Mouse (Mus musculus) MEL (cell line): ENCODE results near the gene Cage1. TPM values are rescaled to one million over a fixed set of nuclear protein-coding genes. Genes with fewer than 3 reads are reported as not detected.

ENCODE experiments used
- DNase-seq: peaks from one replicate; pipeline ENCODE4 v3.0.0; 2011; ENCODE audit warnings: low read depth, low spot score
- H3K27ac ChIP-seq: 2 replicates; pipeline ENCODE4 v1.5.1; 2012; ENCODE audit warnings: low read depth, mild to moderate bottlenecking, control low read depth, low read length, moderate library complexity; ENCODE audit not compliant: control insufficient read depth
- H3K27me3 ChIP-seq, 2 experiments: fragments of 150-350 bp in 1 of 2; sonication (generic) in 1 of 2; 2 replicates each; pipeline ENCODE4 v1.6.1; 2012; ENCODE audit warnings: low read length in 2 of 2, mild to moderate bottlenecking in 2 of 2, improper control_type of control experiment in 1 of 2, moderate library complexity in 1 of 2; ENCODE audit not compliant: insufficient read depth in 2 of 2, control insufficient read depth in 1 of 2
- H3K36me3 ChIP-seq, 2 experiments: 2 replicates each; pipeline ENCODE4 v1.6.1; 2012 to 2014; ENCODE audit warnings: low read length in 2 of 2, improper control_type of control experiment in 1 of 2, inconsistent platforms in 1 of 2, mild to moderate bottlenecking in 1 of 2; ENCODE audit not compliant: insufficient read depth in 2 of 2, control insufficient read depth in 1 of 2
- H3K4me1 ChIP-seq, 2 experiments: fragments of 150-350 bp in 1 of 2; sonication (generic) in 1 of 2; 2 replicates each; pipeline ENCODE4 v1.6.1; 2012; ENCODE audit warnings: low read length in 2 of 2, improper control_type of control experiment in 1 of 2, mild to moderate bottlenecking in 1 of 2; ENCODE audit not compliant: insufficient read depth in 2 of 2, control insufficient read depth in 1 of 2
- H3K4me3 ChIP-seq, 2 experiments: fragments of 150-350 bp in 1 of 2; sonication (generic) in 1 of 2; 2 replicates each; pipeline ENCODE4 v1.5.1; 2012; ENCODE audit warnings: low read depth in 2 of 2, low read length in 2 of 2, mild to moderate bottlenecking in 2 of 2, moderate library complexity in 2 of 2, control low read depth in 1 of 2, improper control_type of control experiment in 1 of 2; ENCODE audit not compliant: control insufficient read depth in 1 of 2, insufficient read depth in 1 of 2
- H3K79me2 ChIP-seq: 2 replicates; pipeline ENCODE4 v1.6.1; 2012; ENCODE audit warnings: mild to moderate bottlenecking, low read length, moderate library complexity; ENCODE audit not compliant: control insufficient read depth, poor library complexity, insufficient read depth
- H3K9ac ChIP-seq: 2 replicates; pipeline ENCODE4 v1.6.1; 2012; ENCODE audit warnings: low read depth, mild to moderate bottlenecking, control low read depth, low read length, moderate library complexity; ENCODE audit not compliant: control insufficient read depth, poor library complexity, severe bottlenecking
- H3K9me3 ChIP-seq: fragments of 150-350 bp; sonication (generic); replicated peaks from 2 replicates; pipeline ENCODE4 v1.6.1; 2012; ENCODE audit warnings: mild to moderate bottlenecking, low read length, improper control_type of control experiment, moderate library complexity; ENCODE audit not compliant: insufficient read depth
- CHD1 ChIP-seq: IDR thresholded peaks from 2 replicates; pipeline ENCODE4 v1.6.1; 2012; ENCODE audit warnings: low read depth, mild to moderate bottlenecking, inconsistent platforms, low read length, improper control_type of control experiment
- CTCF ChIP-seq, 3 experiments: IDR thresholded peaks in 2 of 3; conservative IDR thresholded peaks in 1 of 3; 2 replicates each; pipeline ENCODE4 v1.5.1; 2011 to 2012; ENCODE audit warnings: low read length in 3 of 3, low read depth in 2 of 3, mild to moderate bottlenecking in 2 of 3, improper control_type of control experiment in 1 of 3, inconsistent platforms in 1 of 3, mixed read lengths in 1 of 3, moderate library complexity in 1 of 3; ENCODE audit not compliant: control insufficient read depth in 1 of 3, insufficient read depth in 1 of 3, poor library complexity in 1 of 3, severe bottlenecking in 1 of 3
- E2F4 ChIP-seq: IDR thresholded peaks from 2 replicates; pipeline ENCODE4 v1.6.1; 2011; ENCODE audit warnings: low read depth, low read length, improper control_type of control experiment, borderline replicate concordance
- ELF1 ChIP-seq: IDR thresholded peaks from 2 replicates; pipeline ENCODE4 v1.6.1; 2014; ENCODE audit warnings: low read depth, mild to moderate bottlenecking, inconsistent platforms, low read length, improper control_type of control experiment, moderate library complexity
- EP300 ChIP-seq, 2 experiments: IDR thresholded peaks; 2 replicates each; pipeline ENCODE4 v1.6.1; 2011; ENCODE audit warnings: improper control_type of control experiment in 2 of 2, low read length in 2 of 2, low read depth in 1 of 2, mild to moderate bottlenecking in 1 of 2
- ETS1 ChIP-seq: IDR thresholded peaks from 2 replicates; pipeline ENCODE4 v1.6.1; 2012; ENCODE audit warnings: low read depth, mild to moderate bottlenecking, inconsistent platforms, low read length, improper control_type of control experiment, moderate library complexity
- GATA1 ChIP-seq: IDR thresholded peaks from 2 replicates; pipeline ENCODE4 v1.6.1; 2011; ENCODE audit warnings: low read depth, low read length, improper control_type of control experiment
- HCFC1 ChIP-seq: IDR thresholded peaks from 2 replicates; pipeline ENCODE4 v1.6.1; 2012; ENCODE audit warnings: low read depth, mild to moderate bottlenecking, inconsistent platforms, low read length, improper control_type of control experiment, moderate library complexity
- MAFK ChIP-seq: IDR thresholded peaks from 2 replicates; pipeline ENCODE4 v1.6.1; 2011; ENCODE audit warnings: low read depth, mild to moderate bottlenecking, low read length, improper control_type of control experiment, borderline replicate concordance
- MAX ChIP-seq: IDR thresholded peaks from 2 replicates; pipeline ENCODE4 v1.6.1; 2011; ENCODE audit warnings: low read length, improper control_type of control experiment
- MEF2A ChIP-seq: IDR thresholded peaks from 2 replicates; pipeline ENCODE4 v1.6.1; 2014; ENCODE audit warnings: low read depth, mild to moderate bottlenecking, inconsistent platforms, low read length, improper control_type of control experiment; ENCODE audit not compliant: poor library complexity, insufficient replicate concordance, severe bottlenecking; ENCODE audit errors: extremely low read depth
- MXI1 ChIP-seq: IDR thresholded peaks from 2 replicates; pipeline ENCODE4 v1.6.1; 2011; ENCODE audit warnings: mild to moderate bottlenecking, low read depth, low read length, improper control_type of control experiment
- MYB ChIP-seq: IDR thresholded peaks from 2 replicates; pipeline ENCODE4 v1.6.1; 2011; ENCODE audit warnings: mild to moderate bottlenecking, low read depth, low read length, improper control_type of control experiment
- NELFE ChIP-seq: IDR thresholded peaks from 2 replicates; pipeline ENCODE4 v1.6.1; 2011; ENCODE audit warnings: low read depth, low read length, improper control_type of control experiment
- NRF1 ChIP-seq: IDR thresholded peaks from 2 replicates; pipeline ENCODE4 v1.6.1; 2014; ENCODE audit warnings: low read depth, mild to moderate bottlenecking, inconsistent platforms, low read length, improper control_type of control experiment, moderate library complexity; ENCODE audit not compliant: poor library complexity, insufficient read depth, severe bottlenecking
- POLR2A ChIP-seq, 2 experiments: IDR thresholded peaks; 2 replicates each; pipeline ENCODE4 v1.6.1; 2011 to 2012; ENCODE audit warnings: low read length in 2 of 2, mild to moderate bottlenecking in 2 of 2, control low read depth in 1 of 2, improper control_type of control experiment in 1 of 2, low read depth in 1 of 2, moderate library complexity in 1 of 2; ENCODE audit not compliant: control insufficient read depth in 1 of 2, insufficient read depth in 1 of 2, poor library complexity in 1 of 2
- RAD21 ChIP-seq: IDR thresholded peaks from 2 replicates; pipeline ENCODE4 v1.6.1; 2011; ENCODE audit warnings: mild to moderate bottlenecking, low read depth, low read length, improper control_type of control experiment
- RCOR1 ChIP-seq: IDR thresholded peaks from 2 replicates; pipeline ENCODE4 v1.6.1; 2012; ENCODE audit warnings: low read depth, mild to moderate bottlenecking, inconsistent platforms, low read length, improper control_type of control experiment
- SIN3A ChIP-seq: IDR thresholded peaks from 2 replicates; pipeline ENCODE4 v1.6.1; 2012; ENCODE audit warnings: low read length, improper control_type of control experiment, inconsistent platforms
- SMC3 ChIP-seq: IDR thresholded peaks from 2 replicates; pipeline ENCODE4 v1.6.1; 2011; ENCODE audit warnings: low read depth, low read length, improper control_type of control experiment
- TAL1 ChIP-seq: IDR thresholded peaks from 2 replicates; pipeline ENCODE4 v1.6.1; 2012; ENCODE audit warnings: mild to moderate bottlenecking, inconsistent platforms, low read length, moderate library complexity, mixed read lengths
- TBP ChIP-seq: IDR thresholded peaks from 2 replicates; pipeline ENCODE4 v1.8.0; 2011; ENCODE audit warnings: low read depth, low read length, improper control_type of control experiment
- TCF12 ChIP-seq: IDR thresholded peaks from 2 replicates; pipeline ENCODE4 v1.6.1; 2014; ENCODE audit warnings: low read depth, mild to moderate bottlenecking, inconsistent platforms, low read length, improper control_type of control experiment, moderate library complexity
- UBTF ChIP-seq: IDR thresholded peaks from 2 replicates; pipeline ENCODE4 v1.6.1; 2012; ENCODE audit warnings: low read depth, mild to moderate bottlenecking, inconsistent platforms, low read length, improper control_type of control experiment, moderate library complexity, borderline replicate concordance; ENCODE audit not compliant: insufficient read depth
- USF1 ChIP-seq: IDR thresholded peaks from 2 replicates; pipeline ENCODE4 v1.6.1; 2014; ENCODE audit warnings: low read depth, mild to moderate bottlenecking, inconsistent platforms, low read length, improper control_type of control experiment, moderate library complexity
- ZC3H11A ChIP-seq: IDR thresholded peaks from 2 replicates; pipeline ENCODE4 v1.6.1; 2012; ENCODE audit warnings: low read depth, mild to moderate bottlenecking, inconsistent platforms, low read length, improper control_type of control experiment
- ZKSCAN1 ChIP-seq: IDR thresholded peaks from 2 replicates; pipeline ENCODE4 v1.6.1; 2012; ENCODE audit warnings: low read depth, mild to moderate bottlenecking, inconsistent platforms, low read length, improper control_type of control experiment, moderate library complexity
- ZMIZ1 ChIP-seq: IDR thresholded peaks from 2 replicates; pipeline ENCODE4 v1.6.1; 2012; ENCODE audit warnings: low read depth, mild to moderate bottlenecking, inconsistent platforms, low read length, improper control_type of control experiment, moderate library complexity
- ZNF384 ChIP-seq: IDR thresholded peaks from 2 replicates; pipeline ENCODE4 v1.6.1; 2012; ENCODE audit warnings: low read depth, mild to moderate bottlenecking, inconsistent platforms, low read length, improper control_type of control experiment
- polyA plus RNA-seq, 2 experiments: library from polyadenylated mRNA; stranded (reverse) in 1 of 2; unstranded in 1 of 2; fragments of >175 nt in 1 of 2; fragments of >200 nt in 1 of 2; gene quantifications; 2 replicates each; pipeline versions ENCODE4 v1.2.1 to v1.2.4; 2012; ENCODE audit warnings: low replicate concordance in 2 of 2, low read depth in 1 of 2; ENCODE audit not compliant: insufficient read length in 2 of 2, insufficient read depth in 1 of 2, missing spikeins in 1 of 2
- total RNA-seq: library from RNA; depleted of rRNA; stranded (reverse); fragments of 300-350 nt; gene quantifications from 2 replicates; pipeline ENCODE4 v1.2.3, GENCODE M21; 2012

Gene Cage1
- total and polyA plus RNA-seq, 3 experiments: 0.78 to 1.0 TPM; not detected in 1

DNA sequence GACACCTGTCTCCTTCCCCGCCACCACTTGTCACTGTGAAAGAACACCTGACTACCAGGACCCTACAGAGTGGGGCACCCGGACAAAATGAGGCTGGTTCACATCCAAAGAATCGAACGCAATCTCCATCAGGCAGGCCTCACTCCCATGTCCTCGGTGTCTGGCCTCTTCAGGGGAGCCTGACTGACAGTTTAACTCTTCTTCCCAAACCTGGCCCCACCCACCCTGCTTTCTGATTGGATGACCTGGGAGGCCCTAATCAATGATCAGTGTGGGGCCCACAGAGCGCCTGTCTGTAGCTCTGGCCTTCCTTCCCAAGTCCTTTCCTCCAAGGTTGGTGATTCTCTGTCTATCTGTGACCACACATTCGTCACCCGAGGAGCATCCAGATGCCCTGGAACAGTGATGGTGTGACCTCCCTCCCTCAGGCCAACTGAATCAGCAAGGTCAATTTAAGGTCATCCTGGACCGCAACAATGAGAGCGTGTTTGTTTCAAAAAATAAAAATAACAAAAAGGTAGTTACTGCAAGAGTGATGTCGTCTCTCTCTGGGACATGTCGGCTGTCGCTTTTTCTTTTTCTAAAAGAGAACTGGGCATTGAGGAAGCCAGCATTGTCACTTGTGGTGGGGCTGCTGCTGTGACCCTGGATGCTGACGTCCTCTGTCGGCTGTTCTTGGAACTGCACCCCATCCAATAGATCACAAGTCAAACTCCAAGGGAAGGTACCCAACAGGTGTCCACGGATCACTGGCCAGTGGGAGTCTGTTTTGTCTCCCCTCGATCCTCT lies 71.5 kb downstream of the Cage1 start (continued):
- no peak for TF ChIP-seq E2F4
- TF ChIP-seq RCOR1: peak; percentile 39; the same call in 1 of the 2 replicates
- TF ChIP-seq TCF12: peak; percentile 68
- TF ChIP-seq ZMIZ1: peak; percentile 93
- TF ChIP-seq ELF1: no peak; the same call in 1 of the 2 replicates
- TF ChIP-seq TBP: peak; percentile 81
- peak; percentile 46 to 97; a peak in 3 of 4 replicates for TF ChIP-seq POLR2A (IDR thresholded peaks at IDR 0.05; ENCODE audit: control insufficient read depth in 1 of 2, insufficient read depth in 1 of 2, low read depth in 1 of 2, low read length in 2 of 2, poor library complexity in 1 of 2)
- 0 out of 2 replicates have a peak, but pooled peaks have one; percentile 39 for TF ChIP-seq MYB
- no peak for TF ChIP-seq MEF2A
- no peak; the same call in none of the 2 replicates for TF ChIP-seq MXI1
- peak; percentile 21 to 29; a peak in 2 of 4 replicates for TF ChIP-seq EP300 (IDR thresholded peaks at IDR 0.05; ENCODE audit: low read depth in 1 of 2, low read length in 2 of 2)
- no peak for TF ChIP-seq USF1
- no peak for TF ChIP-seq ZKSCAN1
- no peak for TF ChIP-seq MAFK
- peak; percentile 55; the same call in 1 of the 2 replicates for TF ChIP-seq CHD1

DNA sequence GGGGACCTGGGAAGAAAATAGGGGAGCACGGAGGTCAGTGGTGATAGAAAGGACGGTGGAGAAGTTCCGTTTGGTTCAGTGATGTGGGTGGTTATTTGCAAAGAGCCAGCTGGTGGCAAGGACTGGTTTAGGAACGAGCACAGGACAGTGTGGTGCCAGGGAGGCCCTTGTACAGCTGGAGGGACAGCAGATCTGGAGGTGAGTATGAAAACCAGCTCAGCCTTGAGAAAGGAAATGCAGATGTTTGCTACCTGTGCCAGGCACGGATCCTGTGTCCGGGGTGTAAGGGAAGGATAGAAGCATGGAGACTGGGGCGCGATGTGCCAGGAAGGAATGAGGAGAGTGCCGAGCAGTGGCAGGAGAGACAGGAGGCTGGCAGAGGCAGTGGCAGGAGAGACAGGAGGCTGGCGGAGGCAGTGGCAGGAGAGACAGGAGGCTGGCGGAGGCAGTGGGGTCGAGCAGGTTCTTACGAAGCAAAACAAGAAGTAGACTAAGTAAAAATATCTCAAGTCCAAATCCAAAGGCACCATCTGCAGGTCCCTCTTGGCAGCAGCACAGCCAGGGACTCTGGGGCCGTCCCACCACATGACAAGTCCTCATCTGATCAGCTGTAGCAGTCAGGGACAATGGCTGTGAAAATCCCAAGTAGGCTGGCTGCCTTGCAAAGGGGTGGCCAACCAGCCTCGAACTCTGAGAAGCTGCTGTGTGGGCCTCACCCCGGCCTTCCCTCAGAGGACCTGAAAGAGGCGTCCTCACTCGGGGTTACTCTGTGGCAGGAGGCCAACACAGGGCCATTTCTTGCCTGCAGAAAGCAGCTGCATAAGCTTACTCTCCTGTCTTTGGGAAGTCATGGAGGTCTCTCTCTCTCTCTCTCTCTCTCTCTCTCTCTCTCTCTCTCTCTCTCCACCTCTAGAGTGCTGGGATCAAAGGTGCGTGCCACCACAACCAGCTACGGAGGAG lies 72.5 kb downstream of the Cage1 start:
- peak; percentile 86 for DNase-seq
- peaks cover 0 to 11% of the 10 kb centered on the region in 2 experiments; a peak in 2 of 4 replicates for H3K36me3 ChIP-seq
- H3K9ac ChIP-seq: peak overlapping the region; percentile 73
- H3K9me3 ChIP-seq: no peaks in the 10 kb centered on the region
- no peaks in the 10 kb centered on the region for H3K27me3 ChIP-seq
- peak overlapping the region; percentile 62 to 83 for H3K4me3 ChIP-seq
- no peaks in the 10 kb centered on the region; the same call in 1 of the 2 replicates for H3K79me2 ChIP-seq
- H3K27ac ChIP-seq: peak overlapping the region; percentile 77
- peaks cover 13 to 25% of the 10 kb centered on the region in 2 experiments; a peak in 3 of 4 replicates for H3K4me1 ChIP-seq
- TF ChIP-seq SIN3A (peak; percentile 72; the same call in 1 of the 2 replicates), USF1 (peak; percentile 73), NRF1 (no peak), HCFC1 (peak; percentile 25; the same call in 1 of the 2 replicates), TAL1 (peak; percentile 33; the same call in 1 of the 2 replicates), UBTF (0 out of 2 replicates have a peak, but pooled peaks have one; percentile 60), MXI1 (peak; percentile 69), TCF12 (peak; percentile 41; the same call in 1 of the 2 replicates), GATA1 (no peak), EP300 (IDR thresholded peaks at IDR 0.05; ENCODE audit: low read depth in 1 of 2, low read length in 2 of 2) (no peak), TBP (0 out of 2 replicates have a peak, but pooled peaks have one; percentile 29), ZC3H11A (peak; percentile 50), ZNF384 (no peak), MAX (peak; percentile 58), SMC3 (peak; percentile 54), CHD1 (no peak), NELFE (no peak), CTCF (IDR thresholded peaks at IDR 0.05 in 2 of 3, conservative IDR thresholded peaks at IDR 0.05 in 1 of 3; ENCODE audit: control insufficient read depth in 1 of 3, insufficient read depth in 1 of 3, low read depth in 2 of 3, low read length in 3 of 3, poor library complexity in 1 of 3, severe bottlenecking in 1 of 3) (peak in 2 of 3 experiments; percentile 46 to 47; a peak in 4 of 6 replicates), RAD21 (peak; percentile 55), ETS1 (peak; percentile 79)
